Mouse (Mus musculus) neural tube, embryonic 13.5 days (tissue): ENCODE measurements around the gene Stard8. TPM values are rescaled to one million over a fixed set of nuclear protein-coding genes. Genes with fewer than 3 reads are reported as not detected.

Experiments used
- ATAC-seq: fragments of 200-750 bp; cut with Nextera tagmentation; 2 replicates; pipeline ENCODE4 v1.8.0; 2017; ENCODE audit warnings: low read depth, mild to moderate bottlenecking, moderate TSS enrichment, moderate library complexity
- H3K27ac ChIP-seq: fragments of 300-500 bp; sonication (generic); replicated peaks from 2 replicates; pipeline ENCODE4 v1.5.1; 2015; ENCODE audit warnings: moderate library complexity, mild to moderate bottlenecking, inconsistent platforms
- H3K27me3 ChIP-seq: fragments of 300-500 bp; sonication (generic); 2 replicates; pipeline ENCODE4 v1.6.1; 2015; ENCODE audit warnings: mild to moderate bottlenecking, inconsistent platforms
- H3K36me3 ChIP-seq: fragments of 300-500 bp; sonication (generic); 2 replicates; pipeline ENCODE4 v1.6.1; 2015; ENCODE audit warnings: mild to moderate bottlenecking, inconsistent platforms
- H3K4me1 ChIP-seq: fragments of 300-500 bp; sonication (generic); replicated peaks from 2 replicates; pipeline ENCODE4 v1.6.1; 2015; ENCODE audit warnings: inconsistent platforms
- H3K4me2 ChIP-seq: fragments of 300-500 bp; sonication (generic); 2 replicates; pipeline ENCODE4 v1.6.1; 2015; ENCODE audit warnings: inconsistent platforms, mild to moderate bottlenecking, moderate library complexity
- H3K4me3 ChIP-seq: fragments of 300-500 bp; sonication (generic); 2 replicates; pipeline ENCODE4 v1.5.1; 2015; ENCODE audit warnings: mild to moderate bottlenecking, inconsistent platforms
- H3K9ac ChIP-seq: fragments of 300-500 bp; sonication (generic); 2 replicates; pipeline ENCODE4 v1.6.1; 2015; ENCODE audit warnings: moderate library complexity, mild to moderate bottlenecking, inconsistent platforms
- H3K9me3 ChIP-seq: fragments of 300-500 bp; sonication (generic); 2 replicates; pipeline ENCODE4 v1.6.1; 2016; ENCODE audit warnings: inconsistent platforms
- WGBS: fragments of 180-500 bp; shearing (Covaris S2); methylation state at CpG from one replicate; pipeline ENCODE4 v1.1.7; 2015; 5-methylcytosine and 5-hydroxymethylcytosine counted together
- polyA plus RNA-seq: library from polyadenylated mRNA; unstranded; fragments of >200 nt; fragmentation: Nextera tagmentation; extraction: Ambion mirVana; gene quantifications from 2 replicates; pipeline ENCODE4 v1.2.1, GENCODE M21; 2015

Stard8 gene
- polyA plus RNA-seq, 1 experiment from 2014 or later: 4.9 TPM

GRCm38 (mm10) chrX:99049247-99049646 lies 46.2 kb downstream of the Stard8 start:
- H3K27me3 ChIP-seq: peaks cover 24% of the 10 kb centered on the region
- H3K9ac ChIP-seq: no peak overlapping the region
- no peaks in the 10 kb centered on the region for H3K4me1 ChIP-seq
- no peaks in the 10 kb centered on the region for H3K36me3 ChIP-seq
- no peak for ATAC-seq
- WGBS: 60% methylated on average over 5 of the region's 5 CpGs
- H3K9me3 ChIP-seq: no peaks in the 10 kb centered on the region
- H3K27ac ChIP-seq: no peak overlapping the region
- H3K4me3 ChIP-seq: no peak overlapping the region
- no peak overlapping the region for H3K4me2 ChIP-seq

GRCm38 (mm10) chrX:99050736-99051481 lies 47.9 kb downstream of the Stard8 start:
- no peak overlapping the region for H3K9ac ChIP-seq
- H3K4me1 ChIP-seq: no peaks in the 10 kb centered on the region
- H3K4me3 ChIP-seq: no peak overlapping the region
- H3K36me3 ChIP-seq: no peaks in the 10 kb centered on the region
- WGBS: 91% methylated on average over 10 of the region's 10 CpGs
- H3K4me2 ChIP-seq: no peak overlapping the region
- H3K9me3 ChIP-seq: no peaks in the 10 kb centered on the region
- peaks cover 18% of the 10 kb centered on the region for H3K27me3 ChIP-seq
- no peak overlapping the region for H3K27ac ChIP-seq
- ATAC-seq: no peak

DNA sequence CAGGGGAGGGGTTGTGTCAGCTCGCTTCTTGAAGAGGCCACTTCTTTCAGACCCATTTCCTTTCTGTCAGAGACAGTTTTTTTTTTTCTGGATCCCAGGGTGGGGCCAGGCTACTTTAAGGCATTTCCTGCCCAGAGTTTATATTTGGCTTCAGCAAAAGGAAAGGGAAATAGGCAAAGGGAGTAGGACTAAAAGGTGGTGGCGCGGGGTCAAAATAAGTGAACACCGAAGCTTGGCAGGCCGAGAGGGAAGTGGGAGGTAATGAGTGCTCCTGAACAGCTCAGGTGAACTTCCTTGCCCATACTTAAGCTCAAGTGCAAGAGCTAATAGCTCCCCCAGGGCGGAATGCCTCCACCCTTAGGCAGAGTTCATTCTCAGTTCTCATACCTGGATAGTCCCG lies 49.2 kb downstream of the Stard8 start:
- Histone ChIP-seq H3K9me3 (no peaks in the 10 kb centered on the region), H3K4me1 (no peaks in the 10 kb centered on the region), H3K9ac (no peak overlapping the region), H3K36me3 (no peaks in the 10 kb centered on the region), H3K4me3 (no peak overlapping the region), H3K27ac (no peak overlapping the region), H3K4me2 (no peak overlapping the region), H3K27me3 (peaks cover 13% of the 10 kb centered on the region)
- WGBS: 87% methylated on average over 7 of the region's 7 CpGs
- ATAC-seq: no peak

DNA sequence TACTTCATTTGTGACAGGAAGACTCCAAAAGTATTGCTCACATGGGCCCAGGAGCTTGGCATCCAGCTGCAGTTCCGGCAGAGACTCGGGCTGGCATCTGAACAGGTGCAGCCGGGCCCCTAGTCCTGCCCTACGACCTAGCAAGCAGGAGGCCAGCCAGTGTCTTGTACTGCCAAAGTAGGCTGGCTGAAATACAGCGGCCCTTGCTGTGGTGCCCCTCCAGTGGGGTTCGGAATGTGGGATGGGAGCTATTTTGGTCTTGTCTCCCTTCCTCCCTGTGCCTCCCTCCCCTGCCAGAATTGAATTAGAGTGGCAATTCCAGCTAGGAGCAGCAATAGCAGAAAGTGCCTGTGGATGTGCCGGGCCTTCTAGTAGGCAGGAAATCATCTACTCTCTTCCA lies 51.5 kb downstream of the Stard8 start:
- Histone ChIP-seq H3K27me3 (peaks cover 13% of the 10 kb centered on the region; the same call in 1 of the 2 replicates), H3K4me1 (no peaks in the 10 kb centered on the region), H3K4me2 (no peak overlapping the region), H3K9ac (no peak overlapping the region), H3K27ac (no peak overlapping the region), H3K4me3 (no peak overlapping the region), H3K9me3 (no peaks in the 10 kb centered on the region), H3K36me3 (no peaks in the 10 kb centered on the region)
- 76% methylated on average over 7 of the region's 7 CpGs for WGBS
- no peak for ATAC-seq

GRCm38 (mm10) chrX:99057772-99058440 lies 54.9 kb downstream of the Stard8 start:
- H3K9ac ChIP-seq: no peak overlapping the region
- no peak overlapping the region for H3K4me2 ChIP-seq
- no peak overlapping the region for H3K27ac ChIP-seq
- no peaks in the 10 kb centered on the region for H3K4me1 ChIP-seq
- no peaks in the 10 kb centered on the region for H3K9me3 ChIP-seq
- no peak overlapping the region for H3K4me3 ChIP-seq
- peaks cover 13% of the 10 kb centered on the region; the same call in 1 of the 2 replicates for H3K27me3 ChIP-seq
- no peaks in the 10 kb centered on the region for H3K36me3 ChIP-seq
- no peak for ATAC-seq
- WGBS: 62% methylated on average over 6 of the region's 6 CpGs

DNA sequence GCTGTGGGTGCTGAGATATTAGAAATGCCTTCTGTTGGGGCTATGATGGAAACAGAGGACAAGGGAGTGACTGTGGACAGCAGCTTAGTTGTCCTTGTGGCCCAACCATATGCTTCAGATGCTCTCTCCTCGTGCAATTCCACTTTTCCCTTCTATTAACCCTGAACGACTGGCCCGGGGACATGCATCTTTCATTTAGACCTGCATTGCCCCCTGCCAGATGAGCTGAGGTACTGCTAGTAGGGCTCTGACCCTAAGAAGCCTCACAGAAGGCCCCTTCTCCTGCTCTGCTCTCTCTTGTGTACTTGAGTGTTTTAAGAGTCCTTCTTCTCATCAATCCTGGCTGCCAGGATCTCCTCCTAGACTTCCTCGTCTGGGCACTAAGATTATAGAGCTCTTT lies 56.1 kb downstream of the Stard8 start:
- Histone ChIP-seq H3K27ac (no peak overlapping the region), H3K4me2 (no peak overlapping the region), H3K9me3 (no peaks in the 10 kb centered on the region), H3K4me3 (no peak overlapping the region), H3K36me3 (no peaks in the 10 kb centered on the region), H3K4me1 (no peaks in the 10 kb centered on the region), H3K9ac (no peak overlapping the region), H3K27me3 (peaks cover 7% of the 10 kb centered on the region; the same call in 1 of the 2 replicates)
- no peak for ATAC-seq
- 35% methylated on average over 4 of the region's 4 CpGs for WGBS

DNA sequence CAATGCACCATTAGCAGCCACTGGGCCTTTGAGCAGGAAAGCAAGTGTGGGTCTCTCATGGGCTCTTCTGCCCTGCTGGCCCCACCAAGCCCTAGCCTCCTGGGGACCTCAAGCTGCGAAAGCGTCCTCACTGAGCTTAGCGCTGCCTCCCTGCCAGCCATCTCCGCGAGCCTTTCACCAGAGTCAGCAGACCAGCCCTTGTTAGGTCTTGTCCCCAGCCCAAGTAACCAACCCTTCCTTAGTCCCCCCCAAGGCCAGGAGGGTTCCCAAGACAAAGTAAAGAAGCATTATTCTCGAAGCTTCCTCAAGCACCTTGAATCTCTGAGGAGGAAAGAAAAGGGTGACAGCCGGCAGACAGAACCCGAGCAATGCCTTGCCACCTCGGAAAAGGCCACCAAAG lies 62.5 kb downstream of the Stard8 start:
- ATAC-seq: no peak
- Histone ChIP-seq H3K9ac (no peak overlapping the region), H3K4me2 (no peak overlapping the region), H3K36me3 (no peaks in the 10 kb centered on the region), H3K4me3 (no peak overlapping the region), H3K27ac (no peak overlapping the region), H3K27me3 (peaks cover 1% of the 10 kb centered on the region; the same call in 1 of the 2 replicates), H3K4me1 (no peaks in the 10 kb centered on the region), H3K9me3 (no peaks in the 10 kb centered on the region)
- 92% methylated on average over 9 of the region's 9 CpGs for WGBS

GRCm38 (mm10) chrX:99066550-99066949 lies 63.5 kb downstream of the Stard8 start:
- no peak overlapping the region for H3K4me3 ChIP-seq
- no peaks in the 10 kb centered on the region for H3K4me1 ChIP-seq
- ATAC-seq: no peak
- H3K9ac ChIP-seq: no peak overlapping the region
- no peak overlapping the region for H3K27ac ChIP-seq
- H3K27me3 ChIP-seq: peaks cover 4% of the 10 kb centered on the region
- H3K36me3 ChIP-seq: no peaks in the 10 kb centered on the region
- no peak overlapping the region for H3K4me2 ChIP-seq
- no peaks in the 10 kb centered on the region for H3K9me3 ChIP-seq
- WGBS: 90% methylated on average over 9 of the region's 9 CpGs

DNA sequence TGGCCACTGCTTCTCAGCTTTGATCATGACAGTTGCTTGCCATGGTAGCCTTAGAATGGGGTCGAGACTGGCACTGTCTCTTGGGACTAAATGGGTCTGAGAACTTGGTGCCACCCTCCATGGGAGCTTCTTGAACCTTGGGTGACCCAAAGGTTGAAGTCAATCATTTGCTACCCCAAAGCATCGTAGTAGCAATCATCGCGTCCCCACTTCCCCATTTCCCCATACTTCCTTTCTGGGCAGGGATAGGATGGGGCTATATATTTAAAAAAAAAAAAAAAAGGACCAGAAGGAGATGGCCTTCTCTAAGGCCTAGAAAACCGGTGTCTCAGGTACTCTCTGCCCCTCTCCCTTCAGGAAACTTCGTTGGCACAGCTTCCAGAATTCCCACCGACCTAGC lies 64.2 kb downstream of the Stard8 start:
- no peak overlapping the region for H3K4me3 ChIP-seq
- no peaks in the 10 kb centered on the region for H3K9me3 ChIP-seq
- no peak overlapping the region for H3K9ac ChIP-seq
- peaks cover 4% of the 10 kb centered on the region for H3K27me3 ChIP-seq
- no peaks in the 10 kb centered on the region for H3K36me3 ChIP-seq
- 77% methylated on average over 7 of the region's 7 CpGs for WGBS
- no peak overlapping the region for H3K27ac ChIP-seq
- no peaks in the 10 kb centered on the region for H3K4me1 ChIP-seq
- H3K4me2 ChIP-seq: no peak overlapping the region
- ATAC-seq: no peak

GRCm38 (mm10) chrX:99067671-99068151 lies 64.7 kb downstream of the Stard8 start:
- Histone ChIP-seq H3K36me3 (no peaks in the 10 kb centered on the region), H3K9ac (no peak overlapping the region), H3K4me1 (no peaks in the 10 kb centered on the region), H3K4me2 (no peak overlapping the region), H3K4me3 (no peak overlapping the region), H3K27me3 (peaks cover 4% of the 10 kb centered on the region), H3K9me3 (no peaks in the 10 kb centered on the region), H3K27ac (no peak overlapping the region)
- ATAC-seq: no peak
- WGBS: 86% methylated on average over 9 of the region's 9 CpGs

- H3K4me3 ChIP-seq: no peak overlapping the region
- no peak overlapping the region for H3K4me2 ChIP-seq
- H3K4me1 ChIP-seq: no peaks in the 10 kb centered on the region
- peaks cover 4% of the 10 kb centered on the region for H3K27me3 ChIP-seq
- no peaks in the 10 kb centered on the region for H3K36me3 ChIP-seq
- no peaks in the 10 kb centered on the region for H3K9me3 ChIP-seq
- WGBS: 94% methylated on average over 7 of the region's 7 CpGs
- ATAC-seq: no peak
- H3K27ac ChIP-seq: no peak overlapping the region
- H3K9ac ChIP-seq: no peak overlapping the region
These were observed 68.1 kb downstream of the Stard8 start for GRCm38 (mm10) chrX:99071188-99071587.

DNA sequence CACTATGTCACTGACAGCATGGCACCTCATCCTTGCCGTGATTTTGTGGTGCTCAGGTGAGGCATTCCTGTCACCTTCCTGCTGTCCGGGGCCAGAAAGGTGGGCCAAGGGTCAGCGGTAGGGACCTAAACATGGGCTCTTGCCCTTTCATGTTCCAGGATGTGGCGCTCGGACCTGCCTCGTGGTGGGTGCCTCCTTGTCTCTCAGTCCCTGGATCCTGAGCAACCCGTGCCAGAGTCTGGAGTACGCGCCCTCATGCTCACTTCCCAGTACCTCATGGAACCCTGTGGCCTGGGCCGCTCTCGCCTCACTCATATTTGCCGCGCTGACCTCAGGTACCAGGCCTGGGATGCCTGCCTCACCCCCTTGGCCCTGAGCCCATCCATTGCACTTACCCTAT lies 69.5 kb downstream of the Stard8 start:
- H3K36me3 ChIP-seq: no peaks in the 10 kb centered on the region
- no peak for ATAC-seq
- H3K4me3 ChIP-seq: no peak overlapping the region
- WGBS: 96% methylated on average over 13 of the region's 13 CpGs
- H3K27ac ChIP-seq: no peak overlapping the region
- peaks cover 4% of the 10 kb centered on the region for H3K27me3 ChIP-seq
- H3K9ac ChIP-seq: no peak overlapping the region
- no peak overlapping the region for H3K4me2 ChIP-seq
- no peaks in the 10 kb centered on the region for H3K4me1 ChIP-seq
- H3K9me3 ChIP-seq: no peaks in the 10 kb centered on the region
